Mouse (Mus musculus): Measurements from ENCODE around the gene Fam129b.
A peak's percentile ranks its signal among the peaks of the same experiment; 100 is the strongest.

DNA sequence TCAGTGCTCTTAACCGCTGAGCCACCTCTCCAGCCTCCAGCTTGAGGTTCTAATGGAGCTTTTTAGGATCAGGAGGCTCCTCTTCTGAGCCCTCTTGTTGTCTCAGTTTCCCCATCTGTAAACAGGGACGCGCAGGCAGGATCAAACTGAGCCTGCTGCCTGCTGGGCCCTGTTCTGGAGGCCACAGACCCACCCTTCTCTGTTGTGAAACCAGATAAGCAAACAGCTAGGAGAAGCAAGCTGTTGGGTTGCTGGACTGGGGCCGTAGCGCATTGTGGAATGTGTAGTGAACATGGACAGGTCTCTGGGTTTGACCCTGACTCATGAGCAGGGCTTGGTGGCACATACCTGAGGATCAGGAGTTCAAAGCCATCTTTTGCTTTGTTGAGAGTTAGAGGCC is 28.7 kb downstream of the Fam129b start:
- TF ChIP-seq POLR2A (IDR thresholded peaks at IDR 0.05; ENCODE audit: control insufficient read depth in 1 of 2, insufficient read depth in 1 of 2, low read depth in 1 of 2, low read length in 2 of 2, poor library complexity in 1 of 2) (no peak), CTCF (IDR thresholded peaks at IDR 0.05 in 2 of 3, conservative IDR thresholded peaks at IDR 0.05 in 1 of 3; ENCODE audit: control insufficient read depth in 1 of 3, insufficient read depth in 1 of 3, low read depth in 2 of 3, low read length in 3 of 3, poor library complexity in 1 of 3, severe bottlenecking in 1 of 3) (no peak), E2F4 (IDR thresholded peaks at IDR 0.05; ENCODE audit: borderline replicate concordance, low read depth, low read length) (no peak), MAX (IDR thresholded peaks at IDR 0.05; ENCODE audit: low read length) (no peak), GATA1 (IDR thresholded peaks at IDR 0.05; ENCODE audit: low read depth, low read length) (peak; percentile 15; the same call in 1 of the 2 replicates), ZNF384 (IDR thresholded peaks at IDR 0.05; ENCODE audit: low read depth, low read length) (no peak), CHD2 (IDR thresholded peaks at IDR 0.05; ENCODE audit: low read length) (no peak)
